Mouse (Mus musculus) cortical plate, adult 2 months (tissue): ENCODE data around the gene Slc44a3. TPM values are rescaled to one million over a fixed set of nuclear protein-coding genes. Genes with fewer than 3 reads are reported as not detected.

Source experiments
- H3K27ac ChIP-seq: fragments of 200-500 bp; 2 replicates; pipeline ENCODE4 v1.5.1; 2012; ENCODE audit warnings: low read length, control low read depth, inconsistent platforms; ENCODE audit not compliant: insufficient read depth
- H3K4me1 ChIP-seq: fragments of 200-500 bp; 2 replicates; pipeline ENCODE4 v1.6.1; 2011; ENCODE audit warnings: low read length; ENCODE audit not compliant: control insufficient read depth, insufficient read depth
- H3K4me3 ChIP-seq: fragments of 200-500 bp; 2 replicates; pipeline ENCODE4 v1.5.1; 2011; ENCODE audit warnings: mild to moderate bottlenecking, low read length, control low read depth; ENCODE audit not compliant: insufficient read depth
- CTCF ChIP-seq: fragments of 200-500 bp; IDR thresholded peaks from 2 replicates; pipeline ENCODE4 v1.5.1; 2011; ENCODE audit warnings: mild to moderate bottlenecking, control low read depth, low read length; ENCODE audit not compliant: insufficient read depth; ENCODE audit errors: extremely low read depth
- POLR2A ChIP-seq: fragments of 200-500 bp; IDR thresholded peaks from 2 replicates; pipeline ENCODE4 v1.6.1; 2011; ENCODE audit warnings: mild to moderate bottlenecking, low read length, control low read depth; ENCODE audit not compliant: insufficient read depth; ENCODE audit errors: extremely low read depth
- polyA plus RNA-seq: library from polyadenylated mRNA; depleted of rRNA; stranded (reverse); fragments of >200 nt; gene quantifications from 2 replicates; pipeline ENCODE4 v1.2.3, GENCODE M21; 2012

Slc44a3 gene
- polyA plus RNA-seq, 1 experiment = 0.08 TPM

- no peaks in the 10 kb centered on the region; the same call in 1 of the 2 replicates for H3K4me1 ChIP-seq
- H3K27ac ChIP-seq = no peak overlapping the region
- no peak for TF ChIP-seq CTCF
- TF ChIP-seq POLR2A = no peak
- H3K4me3 ChIP-seq = no peak overlapping the region
These were observed 38.4 kb upstream of the Slc44a3 start for GRCm38 (mm10) chr3:121570623-121571022.

DNA sequence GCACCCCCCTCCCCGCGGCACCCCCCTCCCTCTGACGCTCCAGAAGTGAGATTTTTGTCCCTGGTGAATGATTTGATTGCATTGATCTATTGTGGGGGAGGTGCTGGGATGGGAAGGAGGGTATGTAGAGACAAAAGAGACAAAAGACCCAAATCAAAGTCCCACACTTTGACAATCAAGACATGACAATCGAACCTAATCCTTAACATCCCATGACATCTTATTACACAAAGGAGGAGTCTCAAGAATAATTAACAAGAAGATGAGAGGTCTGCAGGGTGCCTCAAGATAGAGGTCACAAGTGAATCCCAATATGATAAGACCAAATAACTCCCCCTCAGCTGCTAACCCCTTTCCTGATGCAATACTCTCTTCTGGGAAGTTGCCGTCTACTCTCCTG lies 37.6 kb upstream of the Slc44a3 start:
- no peak overlapping the region for H3K27ac ChIP-seq
- H3K4me3 ChIP-seq = no peak overlapping the region
- H3K4me1 ChIP-seq = no peaks in the 10 kb centered on the region; the same call in 1 of the 2 replicates
- no peak for TF ChIP-seq POLR2A
- no peak for TF ChIP-seq CTCF

DNA sequence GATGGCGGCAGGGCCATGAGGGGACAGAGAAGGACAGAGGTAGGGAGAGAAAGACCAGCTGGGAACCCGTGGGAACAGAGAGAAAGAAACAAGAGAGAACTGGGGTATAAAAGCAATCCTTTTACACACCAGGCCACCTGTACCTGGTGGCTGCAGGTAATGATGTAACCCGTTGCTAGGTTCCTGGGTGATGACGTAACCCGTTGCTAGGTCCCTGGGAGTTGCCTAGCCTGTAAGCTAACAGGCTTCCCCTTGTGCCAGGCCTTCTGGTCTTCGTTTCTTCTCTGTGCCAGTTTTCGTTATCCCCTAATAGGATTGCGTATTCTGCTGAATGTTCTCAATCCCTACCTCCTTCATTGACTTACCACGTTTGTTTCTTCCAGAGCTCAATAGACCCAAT lies 36.8 kb upstream of the Slc44a3 start:
- no peak for TF ChIP-seq POLR2A
- TF ChIP-seq CTCF = no peak
- Histone ChIP-seq H3K4me1 (no peaks in the 10 kb centered on the region; the same call in 1 of the 2 replicates), H3K4me3 (no peak overlapping the region), H3K27ac (no peak overlapping the region)

DNA sequence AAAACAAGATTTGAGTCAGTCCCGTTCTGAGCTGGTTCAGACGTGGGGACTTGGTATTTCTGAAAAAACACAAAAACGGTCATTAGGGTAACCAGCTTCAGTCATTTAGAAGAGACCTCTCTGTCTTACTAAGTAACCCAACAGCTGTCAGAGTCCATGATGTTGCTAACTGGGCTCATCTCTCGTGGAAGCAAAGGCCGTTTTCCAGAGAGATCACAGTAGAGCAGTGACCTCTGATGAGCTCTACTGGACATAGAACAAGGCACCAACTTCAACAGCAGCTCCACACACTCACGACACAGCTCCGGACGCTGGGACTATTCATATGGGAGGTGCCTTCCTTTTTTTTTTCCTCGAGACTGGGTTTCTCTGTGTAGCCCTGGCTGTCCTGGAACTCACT lies 35.7 kb upstream of the Slc44a3 start:
- no peak for TF ChIP-seq CTCF
- no peak for TF ChIP-seq POLR2A
- Histone ChIP-seq H3K27ac (no peak overlapping the region), H3K4me1 (no peaks in the 10 kb centered on the region; the same call in 1 of the 2 replicates), H3K4me3 (no peak overlapping the region)

DNA sequence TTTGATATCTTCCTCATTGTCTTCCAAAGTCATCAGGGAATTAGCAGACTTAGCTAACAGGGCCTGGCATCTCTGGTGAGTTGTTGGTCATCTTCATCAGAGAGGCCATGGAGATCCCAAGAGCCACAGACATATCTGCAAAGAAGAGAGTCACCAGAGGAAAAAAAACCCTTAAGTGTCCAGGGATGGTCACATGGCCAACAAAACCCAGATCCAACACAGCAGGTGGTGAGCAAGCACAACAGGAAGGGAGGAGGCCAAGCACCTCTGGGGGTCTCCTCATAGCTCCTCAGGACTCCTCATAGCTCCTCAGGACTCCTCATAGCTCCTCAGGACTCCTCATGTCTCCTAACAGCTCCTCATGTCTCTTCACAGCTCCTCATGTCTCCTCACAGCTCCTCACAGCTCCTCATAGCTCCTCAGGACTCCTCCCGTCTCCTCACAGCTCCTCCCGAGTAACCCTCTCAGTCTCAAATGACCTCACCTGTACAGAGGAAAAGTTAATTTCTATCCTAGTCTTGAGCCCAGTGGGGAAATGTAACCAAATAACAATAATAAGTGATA lies 35.2 kb upstream of the Slc44a3 start:
- no peak for TF ChIP-seq CTCF
- no peak for TF ChIP-seq POLR2A
- H3K4me3 ChIP-seq = no peak overlapping the region
- no peak overlapping the region for H3K27ac ChIP-seq
- no peaks in the 10 kb centered on the region; the same call in 1 of the 2 replicates for H3K4me1 ChIP-seq

- TF ChIP-seq POLR2A (no peak), CTCF (no peak)
- H3K4me1 ChIP-seq = no peaks in the 10 kb centered on the region; the same call in 1 of the 2 replicates
- no peak overlapping the region for H3K27ac ChIP-seq
- H3K4me3 ChIP-seq = no peak overlapping the region
These were observed 34.7 kb upstream of the Slc44a3 start for GRCm38 (mm10) chr3:121566901-121567300.

GRCm38 (mm10) chr3:121561803-121562202 lies 29.6 kb upstream of the Slc44a3 start:
- no peaks in the 10 kb centered on the region for H3K4me1 ChIP-seq
- H3K27ac ChIP-seq = no peak overlapping the region
- H3K4me3 ChIP-seq = no peak overlapping the region
- TF ChIP-seq CTCF (no peak), POLR2A (no peak)

- no peak for TF ChIP-seq POLR2A
- no peak for TF ChIP-seq CTCF
- no peaks in the 10 kb centered on the region for H3K4me1 ChIP-seq
- no peak overlapping the region for H3K27ac ChIP-seq
- H3K4me3 ChIP-seq = no peak overlapping the region
These were observed 28.1 kb upstream of the Slc44a3 start for GRCm38 (mm10) chr3:121560115-121560865.

GRCm38 (mm10) chr3:121559406-121560114 lies 27.4 kb upstream of the Slc44a3 start:
- Histone ChIP-seq H3K27ac (no peak overlapping the region), H3K4me1 (no peaks in the 10 kb centered on the region), H3K4me3 (no peak overlapping the region)
- no peak for TF ChIP-seq POLR2A
- no peak for TF ChIP-seq CTCF
